Mouse (Mus musculus) fat pad, adult 2 months (tissue): ENCODE results near the gene Unc93b1.
A peak's percentile ranks its signal among the peaks of the same experiment; 100 is the strongest.

ENCODE experiments used
- DNase-seq: peaks from one replicate; pipeline ENCODE4 v3.0.0-alpha.2; 2011; ENCODE audit warnings: low read depth, low spot score; ENCODE audit errors: extremely low read depth

Gene Unc93b1

DNA sequence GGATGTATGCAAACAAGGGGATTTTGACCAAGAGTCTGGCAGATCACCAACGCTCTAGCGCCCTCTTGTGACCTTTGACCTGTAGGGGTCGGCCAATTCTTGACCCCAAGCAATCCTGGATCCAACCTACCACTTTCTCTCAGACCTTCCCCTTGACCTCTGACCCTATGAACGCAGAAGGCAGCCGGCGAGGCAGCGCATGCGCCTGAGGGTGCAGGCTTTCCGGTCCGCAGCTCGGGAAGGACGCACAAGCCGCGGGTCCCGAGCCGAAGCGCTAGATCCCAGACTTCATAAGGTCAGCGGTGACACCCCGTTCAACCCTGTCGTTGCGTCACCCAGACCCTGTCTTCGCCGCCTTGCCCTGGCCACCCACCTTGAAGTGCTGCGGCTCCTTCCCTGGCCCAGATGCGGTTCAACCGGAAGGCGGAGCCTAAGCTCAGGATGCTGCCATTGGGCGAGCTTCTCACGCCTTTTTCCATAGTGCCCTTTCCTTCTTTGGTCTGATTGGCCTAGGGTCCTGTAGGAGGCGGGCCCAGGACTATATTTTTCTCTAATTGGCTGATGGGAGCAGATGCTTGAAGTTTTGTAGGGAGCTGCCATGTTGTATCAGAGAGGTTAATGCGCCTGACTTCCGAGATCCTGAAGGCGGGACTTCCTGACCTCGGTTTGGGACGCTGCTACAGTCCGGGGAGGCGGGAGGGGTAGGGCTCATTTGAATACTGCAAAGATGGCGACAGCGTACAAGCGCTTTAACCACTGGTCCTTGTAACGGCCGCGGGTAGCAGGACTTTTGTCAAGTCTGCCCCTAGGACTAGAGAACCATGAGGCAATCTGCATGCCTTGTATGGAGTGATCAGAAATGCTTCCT, 22.4 kb upstream of the Unc93b1 start, which contains the start of gene Ndufs8:
Gene Ndufs8 (minus strand): TSS at position 438 of the 868 bp plus-strand sequence.
- DNase-seq = peak; percentile 90

DNA sequence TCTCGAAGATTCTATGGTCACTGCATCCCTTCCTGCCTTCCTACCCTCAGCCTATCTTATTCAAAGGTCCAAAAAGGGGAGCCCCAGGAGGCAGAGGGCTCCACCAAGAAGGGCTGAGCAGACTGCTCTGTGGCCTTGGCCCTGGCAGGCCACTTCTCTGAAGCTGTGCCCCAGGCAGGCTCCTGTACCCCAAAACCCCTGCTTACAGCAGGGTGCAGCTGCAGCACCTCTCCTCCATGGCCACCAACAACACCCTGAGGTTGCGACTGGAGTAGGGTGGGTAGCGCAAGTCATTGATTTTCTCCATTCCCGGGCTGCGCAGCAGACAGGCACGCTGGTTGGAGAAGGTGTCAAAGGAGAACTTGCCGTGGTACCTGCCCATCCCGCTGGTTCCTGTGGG, 21.3 kb upstream of the Unc93b1 start:
- DNase-seq = no peak

DNA sequence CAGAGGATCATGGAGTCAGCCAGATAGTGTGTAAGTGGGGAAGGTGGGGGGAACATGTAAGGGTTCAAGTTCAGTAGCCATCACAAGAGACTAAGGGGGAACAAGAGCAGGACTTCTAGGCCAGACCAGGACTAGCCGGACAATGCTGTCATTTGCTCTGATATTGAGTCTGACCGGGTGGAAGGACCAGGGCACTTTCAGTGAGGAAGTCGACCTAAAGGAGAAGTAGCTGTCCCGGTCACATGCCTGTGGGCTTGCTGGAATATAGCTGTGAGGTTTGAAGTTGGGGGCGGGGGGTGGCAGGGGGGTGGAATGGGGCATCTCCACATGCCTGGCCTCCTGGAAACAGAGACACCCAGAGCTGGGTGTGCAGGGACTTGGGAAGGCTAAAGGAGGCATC, 20.5 kb upstream of the Unc93b1 start:
- DNase-seq = no peak

DNA sequence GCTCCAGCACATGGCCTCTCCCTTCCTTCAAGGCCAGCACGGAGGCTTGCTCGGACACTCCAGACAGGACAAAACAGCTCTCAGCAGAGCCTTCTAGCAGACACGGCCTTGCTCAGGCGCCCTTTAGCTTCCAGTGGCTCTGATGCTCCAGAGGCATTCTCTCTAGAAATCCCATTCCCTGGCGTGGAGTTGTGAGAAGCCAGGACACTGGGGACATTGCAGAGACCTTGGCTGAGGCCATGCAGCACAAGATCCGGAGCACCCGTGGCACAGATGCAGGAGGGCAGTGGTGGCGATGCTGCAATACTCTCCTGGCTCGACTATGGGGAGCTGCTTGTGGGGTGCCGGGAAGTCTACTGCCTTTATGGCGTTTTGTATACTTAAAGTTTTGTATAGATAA, 18.3 kb upstream of the Unc93b1 start:
- DNase-seq = no peak

DNA sequence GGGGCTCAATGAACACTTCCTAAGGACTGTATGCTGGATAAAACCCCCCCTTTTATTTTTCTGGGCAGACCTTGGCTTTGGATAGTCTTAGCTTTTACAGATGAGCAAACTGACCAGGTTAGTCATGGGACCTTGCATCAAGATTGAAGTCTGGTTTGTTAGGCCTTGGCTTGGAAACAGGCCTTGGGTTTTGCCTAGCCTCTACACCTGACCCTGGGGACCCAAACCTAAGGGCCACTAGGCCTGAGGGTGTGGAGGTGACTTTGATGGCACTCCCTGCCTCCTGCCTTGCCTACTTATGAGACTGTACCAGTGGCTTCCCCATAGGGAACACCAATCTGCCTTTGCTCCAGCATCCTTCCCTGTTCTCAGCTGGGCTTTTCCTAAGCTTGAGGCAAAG, 15.1 kb upstream of the Unc93b1 start:
- DNase-seq = no peak

DNA sequence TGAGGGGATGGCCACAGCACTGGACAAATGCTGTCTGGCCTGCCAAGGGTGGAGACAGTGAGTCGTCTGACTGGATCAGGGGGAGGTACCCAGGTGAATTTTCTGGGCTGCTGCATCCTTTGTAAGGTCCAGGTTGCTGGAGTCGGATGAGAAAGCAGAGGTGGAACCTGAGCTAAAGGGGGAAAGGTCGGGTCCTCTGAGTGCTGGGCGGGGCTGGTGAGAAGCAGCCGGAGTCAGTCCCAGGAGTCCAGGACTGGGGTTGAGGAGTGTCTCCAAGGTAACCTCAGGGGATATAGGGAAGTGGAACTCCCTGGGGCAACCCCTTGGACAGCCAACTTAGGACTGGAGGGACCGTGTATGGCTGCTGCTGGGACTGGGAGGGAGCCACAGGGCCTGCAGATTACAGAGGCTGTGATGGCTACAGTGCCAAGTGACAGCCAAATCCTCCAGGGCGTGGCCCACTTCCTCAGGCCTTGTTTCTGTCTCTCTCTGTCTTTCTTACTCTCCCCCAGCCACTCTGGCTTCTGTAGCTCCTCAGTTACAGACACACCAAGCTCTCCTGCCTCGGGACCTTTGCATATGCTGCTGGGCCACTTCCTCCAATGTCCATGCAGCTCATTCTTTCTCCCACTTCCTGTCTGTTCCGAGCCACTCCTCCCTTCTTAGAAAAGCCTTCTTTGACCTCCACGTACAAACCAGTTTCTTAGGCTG, 12.2 kb upstream of the Unc93b1 start:
- no peak for DNase-seq

DNA sequence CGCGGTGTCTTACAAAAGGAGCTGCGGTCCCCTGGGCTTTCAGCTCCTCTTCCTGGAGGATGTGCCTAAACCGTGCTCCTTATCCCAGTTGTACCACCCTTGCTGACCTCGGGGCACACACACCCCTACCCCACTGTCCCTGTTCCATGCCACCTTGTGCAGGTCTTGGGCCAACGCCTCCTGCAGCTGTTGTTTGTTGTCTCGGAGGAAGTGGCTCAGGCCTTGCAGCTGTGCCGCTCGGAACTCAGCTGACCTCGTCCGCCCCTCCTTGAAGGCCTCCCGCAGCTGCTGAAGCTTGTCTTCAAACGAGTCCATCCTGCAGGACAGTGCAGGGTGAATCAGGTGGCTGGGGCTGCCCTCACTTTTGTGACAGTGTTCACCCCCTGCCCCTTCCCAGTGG, 11.4 kb upstream of the Unc93b1 start:
- no peak for DNase-seq

DNA sequence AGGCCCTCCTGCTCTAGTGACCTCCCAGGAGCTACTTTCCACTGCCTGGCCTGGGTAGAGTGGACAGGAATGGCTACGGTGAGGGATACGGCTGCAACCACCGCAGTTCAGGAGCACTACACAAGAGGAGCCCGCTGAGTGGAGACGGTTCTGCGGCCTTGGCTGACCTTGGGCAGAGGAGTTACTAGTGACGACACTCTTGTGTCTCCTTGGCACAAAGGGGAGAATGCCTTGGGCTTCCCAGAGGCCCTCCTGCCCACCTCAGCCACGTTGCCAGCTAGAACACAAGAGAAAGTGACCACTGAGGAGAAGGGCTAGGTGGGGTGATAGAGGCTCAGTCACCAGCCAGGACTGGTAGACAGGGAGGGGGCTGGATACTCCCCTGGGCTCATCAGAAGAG, 10.8 kb upstream of the Unc93b1 start:
- DNase-seq = no peak

DNA sequence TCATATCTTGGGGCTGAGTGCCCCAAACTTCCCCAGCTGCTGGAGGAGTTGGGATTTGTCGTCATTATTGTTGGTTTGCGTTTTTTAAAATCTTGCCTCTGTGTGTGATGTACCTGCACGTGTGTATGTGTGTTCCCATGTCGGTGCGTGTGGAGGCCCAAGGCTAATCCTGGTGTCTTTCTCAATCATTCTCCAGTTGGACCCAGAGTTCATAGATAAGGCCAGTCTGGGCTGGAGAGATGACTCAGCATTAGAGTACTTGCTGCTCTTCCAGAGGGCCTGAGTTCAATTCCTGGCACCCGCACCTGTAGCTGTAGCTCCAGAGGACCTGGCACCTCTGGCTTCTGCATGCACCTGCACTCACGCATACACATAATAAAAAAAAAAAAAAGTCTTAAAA, 10.1 kb upstream of the Unc93b1 start:
- DNase-seq = no peak

DNA sequence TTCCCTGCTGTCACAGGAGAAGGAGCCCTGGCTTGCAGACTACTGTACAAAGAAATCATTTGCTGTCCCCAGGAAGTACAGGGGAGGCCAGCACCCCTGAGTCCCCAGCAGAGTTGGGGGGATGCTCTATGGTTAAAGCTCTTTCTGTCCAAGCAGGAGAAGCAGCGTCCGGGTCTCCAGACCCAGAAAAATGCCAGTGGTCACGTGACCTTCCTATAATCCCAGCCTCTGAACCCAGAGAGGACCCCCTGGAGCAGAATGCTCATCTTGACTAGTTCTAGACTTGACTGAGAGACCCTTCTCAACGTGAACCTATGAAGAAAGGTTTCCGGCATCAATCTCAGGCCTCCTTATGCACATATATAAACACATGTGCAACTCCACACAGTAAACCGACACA, 9.1 kb upstream of the Unc93b1 start:
- DNase-seq = no peak

DNA sequence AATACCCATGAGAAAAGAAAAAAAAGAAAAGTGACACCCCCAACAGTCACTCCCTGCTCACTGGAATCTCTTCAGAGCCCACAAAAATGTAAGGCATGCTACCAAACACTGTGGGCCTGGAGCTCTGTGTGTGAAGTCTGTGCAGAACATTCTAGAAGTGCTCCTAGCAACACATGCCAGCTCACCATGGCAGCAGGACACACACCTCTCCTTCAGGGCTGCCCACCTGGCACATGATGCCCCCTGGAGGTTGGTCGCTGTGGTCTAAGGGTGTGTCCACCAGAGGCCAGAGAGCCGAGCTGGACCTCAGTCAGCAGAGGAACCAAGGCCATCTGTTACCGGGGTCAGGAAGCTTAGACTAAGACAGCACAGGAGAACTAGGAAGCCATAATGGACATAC, 8.7 kb upstream of the Unc93b1 start:
- DNase-seq = no peak

DNA sequence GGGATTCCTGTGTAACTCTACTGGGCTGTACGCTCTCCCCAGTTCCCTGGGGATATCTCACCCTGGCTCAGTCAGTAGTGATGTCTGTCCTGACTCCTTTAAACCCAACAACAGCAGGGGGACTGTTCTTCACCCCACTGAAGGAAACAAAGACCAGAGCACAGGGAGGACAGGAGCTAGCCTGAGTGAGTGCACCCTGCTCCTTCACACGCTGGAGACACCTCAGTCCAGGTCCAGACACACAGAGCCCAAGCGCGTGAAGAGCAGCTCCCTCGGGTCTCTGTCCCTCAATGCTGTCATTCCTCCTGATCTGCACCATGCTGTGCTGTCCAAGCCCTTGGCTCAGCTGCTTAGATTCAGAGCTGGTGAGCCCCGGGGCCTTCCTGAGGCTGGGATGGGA, 8.3 kb upstream of the Unc93b1 start:
- no peak for DNase-seq

DNA sequence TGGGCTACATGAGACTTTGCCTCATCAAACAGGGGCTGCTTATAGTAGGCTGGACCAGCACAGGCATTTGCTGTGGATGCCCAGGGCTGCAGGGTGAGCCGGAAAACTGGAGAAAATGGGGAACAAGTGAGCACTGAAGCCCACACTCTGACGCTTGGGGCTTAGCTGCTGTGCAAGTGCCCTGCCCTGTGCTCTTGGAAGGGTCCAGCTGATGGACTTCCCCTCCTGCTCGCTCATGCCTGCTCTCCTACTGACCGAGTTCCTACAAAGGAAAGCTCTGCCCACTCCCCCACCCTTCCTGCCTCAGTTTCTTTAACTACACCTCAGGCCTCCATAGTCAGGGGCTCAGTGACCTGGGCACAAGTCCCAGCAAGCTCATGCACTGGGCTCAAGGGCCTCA, 7.0 kb upstream of the Unc93b1 start:
- DNase-seq = no peak

DNA sequence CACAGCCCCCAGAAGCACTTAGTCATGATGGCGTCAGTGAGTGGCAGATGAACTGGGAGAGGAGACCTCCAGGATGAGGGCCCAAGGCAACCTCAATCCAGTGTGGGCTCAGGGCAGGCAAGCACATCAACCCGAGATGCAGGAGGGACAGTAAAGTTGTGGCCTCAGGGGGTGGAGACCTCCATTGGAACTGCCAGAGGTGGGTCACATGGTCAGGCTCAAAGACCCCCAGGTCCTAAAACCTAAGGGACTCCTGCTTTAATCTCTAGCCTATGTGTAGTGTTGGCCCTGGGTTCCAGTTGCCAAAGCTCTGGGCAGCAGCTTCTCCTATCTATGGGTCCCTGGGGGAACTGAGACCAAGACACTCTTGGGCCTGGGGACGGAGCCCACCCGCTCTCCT, 6.2 kb upstream of the Unc93b1 start:
- DNase-seq = no peak

DNA sequence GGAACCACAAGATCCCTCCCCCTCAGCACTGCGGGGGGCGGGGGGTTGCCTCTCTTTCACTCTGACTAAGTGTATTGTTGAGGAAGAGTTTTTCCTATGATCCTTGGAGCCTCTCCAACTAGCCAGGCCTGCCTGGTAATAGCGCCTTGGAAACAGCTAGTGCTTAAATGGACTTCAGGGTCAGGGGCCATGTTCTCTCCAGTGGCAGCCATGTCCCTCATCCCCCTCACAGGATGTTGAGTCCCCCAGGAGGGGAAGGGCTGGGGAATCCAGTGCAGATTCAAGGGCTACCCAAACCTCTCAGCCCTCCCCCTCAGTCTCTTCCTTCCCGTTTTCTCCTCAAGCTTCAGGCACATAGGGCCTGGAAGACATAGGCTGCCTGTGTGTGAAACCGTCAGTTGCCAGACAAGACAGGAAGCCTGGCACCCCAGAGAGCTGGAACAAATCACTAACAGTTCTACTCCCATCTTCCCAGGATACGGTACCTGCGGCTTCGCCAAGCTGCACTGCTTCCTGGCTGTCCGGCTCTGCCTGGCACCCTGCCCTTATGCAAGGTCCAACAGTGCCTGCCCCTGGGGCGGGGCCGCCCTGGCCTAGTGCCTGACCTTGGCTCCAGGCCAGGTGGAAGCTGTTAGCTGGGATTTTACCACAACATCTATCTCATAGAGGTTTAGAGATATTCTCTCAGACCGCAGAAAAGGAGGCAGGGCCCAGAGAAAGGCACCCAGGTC, 5.6 kb upstream of the Unc93b1 start, which contains the start of gene Aldh3b1:
Gene Aldh3b1 (minus strand): TSS at position 598 of the 731 bp plus-strand sequence.
- DNase-seq = no peak

DNA sequence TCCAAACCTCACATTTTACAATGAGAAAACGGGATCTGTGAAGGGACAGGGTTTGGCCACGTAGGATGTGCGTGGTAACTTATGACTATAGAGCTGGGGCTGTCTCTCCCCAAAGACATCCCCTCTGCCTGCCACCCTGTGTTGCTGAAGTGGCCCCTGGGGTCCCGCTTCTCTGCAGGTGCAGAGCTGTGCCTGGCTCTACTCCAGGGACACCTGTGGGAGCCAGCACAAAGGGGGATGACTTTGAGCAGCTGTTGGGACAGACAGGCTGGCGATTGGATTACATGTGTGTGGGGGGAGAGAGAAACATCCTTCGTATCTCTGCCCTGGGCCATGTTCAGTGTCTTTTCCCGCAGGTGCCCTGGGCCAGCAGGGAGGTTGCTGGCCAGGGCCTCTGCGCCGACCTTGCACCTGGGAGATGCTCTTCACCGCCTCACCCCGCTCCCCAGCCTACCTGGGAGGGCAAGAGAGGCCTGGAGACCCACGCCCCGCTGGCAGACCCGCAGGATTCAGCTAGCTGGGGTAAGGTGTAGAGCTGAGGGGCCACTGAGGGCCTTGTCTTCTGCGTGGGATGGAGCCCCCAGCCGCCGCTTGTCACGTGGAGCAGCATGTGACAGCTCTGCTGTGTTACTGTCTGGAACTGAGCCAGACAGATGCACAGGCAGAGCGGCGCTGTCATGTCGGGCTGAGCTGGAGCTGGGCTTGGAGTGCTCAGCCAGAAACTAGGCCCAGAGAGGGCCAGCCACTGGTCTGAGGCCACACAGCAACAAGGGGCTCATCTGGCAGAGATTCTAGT, 4.5 kb upstream of the Unc93b1 start:
- no peak for DNase-seq

DNA sequence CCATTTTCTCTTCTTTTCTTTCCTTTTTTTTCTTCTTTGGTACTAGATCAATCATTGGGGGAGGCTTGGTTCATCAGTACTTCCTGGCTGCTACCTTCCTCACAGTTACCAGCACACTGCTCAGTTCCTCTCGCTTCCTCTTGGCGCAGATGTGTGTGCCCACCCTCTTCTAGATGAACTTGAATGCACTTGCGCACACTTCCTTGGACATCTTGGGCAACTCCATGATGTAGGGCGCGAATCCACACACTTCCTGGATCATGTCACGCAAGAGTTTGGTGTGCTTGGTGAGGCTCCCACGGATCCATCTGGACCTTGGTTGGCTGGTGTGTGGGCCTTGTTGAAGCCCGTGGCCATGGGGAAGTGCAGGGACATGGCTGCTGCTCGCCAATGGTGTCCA, 3.3 kb upstream of the Unc93b1 start:
- DNase-seq = no peak

DNA sequence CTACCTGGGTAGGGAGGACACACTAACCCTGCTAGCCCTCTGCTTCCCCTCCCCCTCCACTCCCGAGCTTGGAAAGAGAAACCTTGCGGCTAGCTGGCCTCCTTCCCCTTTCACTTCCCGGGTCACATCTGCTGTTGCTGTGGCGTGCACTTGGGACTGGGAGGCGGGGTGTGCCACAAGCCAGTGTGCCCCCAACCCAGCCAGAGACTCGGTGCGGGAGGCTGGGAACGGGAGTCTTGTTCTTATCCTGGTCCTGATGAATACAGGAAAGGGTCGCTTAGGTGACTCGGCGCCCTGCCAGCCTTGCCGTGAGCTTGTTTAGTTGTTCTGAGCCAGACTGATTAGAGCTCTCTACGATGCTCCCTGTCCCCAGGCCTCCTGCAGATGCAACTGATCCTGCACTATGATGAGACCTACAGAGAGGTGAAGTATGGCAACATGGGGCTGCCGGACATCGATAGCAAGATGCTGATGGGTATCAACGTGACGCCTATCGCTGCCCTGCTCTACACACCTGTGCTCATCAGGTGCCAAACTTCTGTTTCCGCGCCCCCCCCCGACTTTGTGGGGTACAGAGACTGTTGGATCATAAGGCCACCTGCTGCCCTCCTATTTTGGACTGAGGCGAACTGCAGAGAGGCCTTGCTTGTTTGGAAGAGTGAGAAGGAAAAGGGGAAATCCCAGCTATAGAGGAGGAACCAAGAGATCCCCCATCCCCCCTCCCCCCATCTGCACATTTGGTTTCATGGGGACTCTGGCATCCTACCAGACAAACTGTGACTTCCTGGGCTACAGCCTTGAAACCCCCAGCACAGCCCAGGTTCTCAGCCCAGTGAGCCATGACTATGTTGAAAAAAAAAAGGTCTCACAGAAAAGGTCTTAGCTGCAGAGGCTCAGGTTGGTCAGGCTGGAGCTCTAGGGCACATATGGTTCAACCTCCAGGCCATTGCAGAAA, 1.2 kb downstream of the Unc93b1 start:
- DNase-seq = no peak

DNA sequence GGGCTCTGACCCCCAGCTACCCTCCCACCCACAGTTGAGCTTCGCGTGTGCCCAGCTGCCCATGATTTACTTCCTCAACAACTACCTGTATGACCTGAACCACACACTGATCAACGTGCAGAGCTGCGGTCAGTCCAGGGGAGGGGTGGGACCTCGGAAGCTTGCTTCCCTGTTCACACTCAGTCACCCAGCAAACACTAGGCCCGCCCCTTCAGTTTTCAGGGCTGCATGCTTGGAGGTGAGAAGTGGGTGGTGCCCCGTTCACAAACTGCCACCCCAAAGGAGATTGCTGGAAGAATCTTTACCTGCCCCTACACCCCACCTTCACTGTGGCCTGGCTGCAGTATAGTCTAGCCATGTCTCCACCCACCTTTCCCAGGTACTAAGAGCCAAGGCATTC, 7.3 kb downstream of the Unc93b1 start:
- no peak for DNase-seq
